Mouse (Mus musculus) bone marrow macrophage, adult 2 months (primary cell): ENCODE results near the gene Tbxas1.

Experiments
- CTCF ChIP-seq: IDR thresholded peaks from 2 replicates; pipeline ENCODE4 v1.5.1; 2012; ENCODE audit warnings: low read depth, mild to moderate bottlenecking, low read length, moderate library complexity
- POLR2A ChIP-seq: IDR thresholded peaks from 2 replicates; pipeline ENCODE4 v1.6.1; 2012; ENCODE audit warnings: mild to moderate bottlenecking, low read depth, low read length, borderline replicate concordance

- TF ChIP-seq CTCF (no peak), POLR2A (no peak)
Observed at GRCm38 (mm10) chr6:38833721-38834120, 41.5 kb upstream of the Tbxas1 start.
